Mouse (Mus musculus) B cell, adult (primary cell): ENCODE results near the gene Eif6. TPM values are rescaled to one million over a fixed set of nuclear protein-coding genes. Genes with fewer than 3 reads are reported as not detected.

Source experiments
- total RNA-seq: library from RNA; stranded (reverse); gene quantifications from 4 replicates; pipeline ENCODE4 v1.2.4, GENCODE M21; 2023; ENCODE audit not compliant: inconsistent age

The Eif6 gene
- total RNA-seq, result 87.8 to 99.3 TPM (median 93.3 TPM) in 4 replicates

GRCm38 (mm10) chr2:155826630-155827424, at the start of gene Eif6:
Eif6 (minus strand) TSS chr2:155826925.

DNA sequence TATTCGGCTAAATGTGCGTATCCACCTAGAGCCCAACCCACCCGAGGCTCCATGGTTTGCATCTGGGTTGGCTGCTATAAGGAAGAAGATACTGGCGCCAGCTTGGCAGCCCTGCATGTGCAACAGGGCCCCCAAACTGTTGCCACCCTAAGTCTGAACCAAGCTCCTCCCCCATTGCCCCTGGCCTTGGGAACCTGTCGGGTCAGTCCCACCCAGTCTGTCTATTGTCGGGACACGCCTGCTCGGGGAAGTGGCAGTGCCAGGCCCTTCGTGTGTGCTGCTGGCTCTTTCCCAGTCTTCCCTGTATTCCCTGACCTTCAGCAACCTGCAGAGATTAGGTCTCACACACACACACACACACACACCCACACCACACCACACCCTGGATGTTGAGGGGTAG, 8.0 kb upstream of the Eif6 start, which contains the start of gene Fam83c:
Gene Fam83c, minus strand, starts transcription at position 123 of the 400 bp plus-strand sequence.

GRCm38 (mm10) chr2:155819392-155819448, 7.5 kb downstream of the Eif6 start, which contains the start of gene BC029722:
BC029722 (minus strand) TSS chr2:155819426.

DNA sequence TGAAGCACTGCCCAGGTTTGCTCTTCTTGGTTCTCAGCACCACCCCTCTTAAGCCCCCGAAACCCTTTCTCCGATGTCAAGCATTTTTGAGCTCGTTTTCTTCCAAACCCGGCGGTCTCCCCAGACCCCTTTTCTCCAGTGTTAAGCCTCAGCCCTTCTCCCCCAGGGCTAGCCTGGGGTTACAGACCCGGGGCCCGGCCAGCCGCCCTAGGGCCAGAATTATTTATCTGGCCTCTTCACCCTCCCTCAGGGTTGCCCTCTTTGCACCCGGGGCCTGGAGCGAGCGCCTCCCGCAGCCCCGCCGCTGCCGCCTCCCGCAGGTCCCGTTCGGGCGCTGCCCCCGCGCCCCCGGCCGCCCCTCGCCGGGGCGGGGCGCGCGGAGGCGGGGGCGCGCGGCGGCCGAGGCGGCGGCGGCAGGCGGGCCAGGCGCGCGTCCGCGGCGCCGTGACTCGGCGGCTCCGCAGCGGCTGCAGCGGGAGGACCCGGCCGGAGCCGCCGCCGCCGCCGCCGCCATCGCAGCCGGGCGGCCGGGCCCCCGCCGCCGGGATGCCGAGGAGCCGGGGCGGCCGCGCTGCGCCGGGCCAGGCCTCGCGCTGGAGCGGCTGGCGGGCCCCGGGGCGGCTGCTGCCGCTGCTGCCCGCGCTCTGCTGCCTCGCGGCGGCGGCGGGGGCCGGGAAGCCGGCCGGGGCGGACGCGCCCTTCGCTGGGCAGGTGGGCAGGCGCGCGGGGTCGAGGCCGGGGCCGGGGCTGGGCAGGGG, 51.6 kb downstream of the Eif6 start, which contains the start of gene Mmp24:
Gene Mmp24, plus strand, starts transcription at position 416 of the 758 bp plus-strand sequence.

Other genes starting within 250 kb of the Eif6 start
- gene Gss, start 234.1 kb downstream of the Eif6 start, total RNA-seq, result 8.4 to 13.3 TPM (median 11.0 TPM) in 4 replicates
- not detected in 4 replicates for gene Myh7b, start 215.7 kb downstream of the Eif6 start, total RNA-seq
- gene Trpc4ap, start 134.5 kb downstream of the Eif6 start, total RNA-seq, result 151 to 173 TPM (median 162 TPM) in 4 replicates
- 34.6 to 41.1 TPM (median 37.6 TPM) in 4 replicates for gene Edem2, start 97.5 kb downstream of the Eif6 start, total RNA-seq
- gene Gm17581, start 91.1 kb downstream of the Eif6 start, total RNA-seq, result not detected in 4 replicates
- gene Procr, start 75.8 kb downstream of the Eif6 start, total RNA-seq, result not detected in 4 replicates
- gene Mmp24, start 51.6 kb downstream of the Eif6 start, total RNA-seq, result not detected in 4 replicates
- 23.6 to 27.8 TPM (median 24.7 TPM) in 4 replicates for gene BC029722, start 7.5 kb downstream of the Eif6 start, total RNA-seq
- 0.15 to 0.33 TPM (median 0.26 TPM) in 3 of 4 replicates, not detected in the other for gene Fam83c, start 7.9 kb upstream of the Eif6 start, total RNA-seq
- gene Uqcc1, start 103.4 kb upstream of the Eif6 start, total RNA-seq, result 27.6 to 43.5 TPM (median 29.5 TPM) in 4 replicates
- not detected in 4 replicates for gene Gm15557, start 113.8 kb upstream of the Eif6 start, total RNA-seq
- gene Gdf5, start 118.4 kb upstream of the Eif6 start, total RNA-seq, result not detected in 4 replicates
- 58.5 to 67.9 TPM (median 59.6 TPM) in 4 replicates for gene Cep250, start 129.5 kb upstream of the Eif6 start, total RNA-seq
- gene 6430550D23Rik, start 181.1 kb upstream of the Eif6 start, total RNA-seq, result 1.2 to 4.4 TPM (median 2.7 TPM) in 4 replicates
- gene Ergic3, start 181.1 kb upstream of the Eif6 start, total RNA-seq, result 76.6 to 107 TPM (median 94.4 TPM) in 4 replicates
- gene Fer1l4, start 226.0 kb upstream of the Eif6 start, total RNA-seq, result not detected in 4 replicates
- 4.1 to 6.1 TPM (median 5.5 TPM) in 4 replicates for gene Spag4, start 238.2 kb upstream of the Eif6 start, total RNA-seq